Mouse (Mus musculus) stomach, embryonic 16.5 days (tissue): ENCODE results near the gene Ngdn. TPM values are rescaled to one million over a fixed set of nuclear protein-coding genes. Genes with fewer than 3 reads are reported as not detected.

Experiments used
- microRNA counts: library from miRNA; unstranded; fragments of <30 nt; microRNA quantifications from one replicate; lab custom pipeline; 2016
- microRNA-seq: library from miRNA; unstranded; fragments of <30 nt; microRNA quantifications from one replicate; pipeline ENCODE4, GENCODE M21; 2016
- polyA plus RNA-seq: library from polyadenylated mRNA; unstranded; fragments of >200 nt; fragmentation: Nextera tagmentation; extraction: Ambion mirVana; gene quantifications from 2 replicates; pipeline ENCODE4 v1.2.1, GENCODE M21; 2015

Ngdn gene
- polyA plus RNA-seq, 1 experiment from 2014 or later, result 74.9 TPM

MicroRNAs encoded within 50 kb of the gene (microRNA counts, 519-probe panel; counts per million panel counts)
- microRNA mmu-miR-208b (lab: Ali Mortazavi, UCI), result 2,239 counts per million, percentile 47 among the panel's probes with 10 or more counts

Small RNA genes within 50 kb of the gene (microRNA-seq; reads per million reads assigned to microRNA genes)
- gene Mir208b, result 118 reads per million, percentile 57 among the genes with 10 or more reads in this experiment

Other genes with a start within 250 kb of the Ngdn start
- 9.9 and 10.2 TPM in 2 replicates for gene Slc7a8, start 233.5 kb upstream of the Ngdn start, polyA plus RNA-seq
- not detected in 2 replicates for gene Rnf212b, start 201.3 kb upstream of the Ngdn start, polyA plus RNA-seq
- 7.7 and 8.6 TPM in 2 replicates for gene Homez, start 144.5 kb upstream of the Ngdn start, polyA plus RNA-seq
- gene Ppp1r3e, start 137.9 kb upstream of the Ngdn start, polyA plus RNA-seq, result 1.2 TPM in 2 replicates
- 4.0 and 4.2 TPM in 2 replicates for gene Bcl2l2, start 132.1 kb upstream of the Ngdn start, polyA plus RNA-seq
- gene Gm20521, start 132.0 kb upstream of the Ngdn start, polyA plus RNA-seq, result 0.12 TPM in 1 of 2 replicates, not detected in the other
- gene Pabpn1, start 123.0 kb upstream of the Ngdn start, polyA plus RNA-seq, result 67.8 and 78.6 TPM in 2 replicates
- gene Slc22a17, start 102.3 kb upstream of the Ngdn start, polyA plus RNA-seq, result 29.2 and 32.2 TPM in 2 replicates
- 26.8 and 30.3 TPM in 2 replicates for gene Efs, start 89.3 kb upstream of the Ngdn start, polyA plus RNA-seq
- not detected in 2 replicates for gene Il25, start 82.8 kb upstream of the Ngdn start, polyA plus RNA-seq
- 3.4 and 4.9 TPM in 2 replicates for gene Cmtm5, start 79.2 kb upstream of the Ngdn start, polyA plus RNA-seq
- 0.56 and 2.1 TPM in 2 replicates for gene Myh6, start 48.5 kb upstream of the Ngdn start, polyA plus RNA-seq
- not detected in 2 replicates for gene Gm17428, start 38.5 kb upstream of the Ngdn start, polyA plus RNA-seq
- 7.6 and 25.7 TPM in 2 replicates for gene Myh7, start 20.8 kb upstream of the Ngdn start, polyA plus RNA-seq
- gene Zfhx2, start 76.9 kb downstream of the Ngdn start, polyA plus RNA-seq, result 3.1 and 3.6 TPM in 2 replicates
- 19.9 and 22.5 TPM in 2 replicates for gene Thtpa, start 79.3 kb downstream of the Ngdn start, polyA plus RNA-seq
- gene Ap1g2, start 91.1 kb downstream of the Ngdn start, polyA plus RNA-seq, result 46.2 and 54.8 TPM in 2 replicates
- gene Jph4, start 101.5 kb downstream of the Ngdn start, polyA plus RNA-seq, result 1.1 and 1.2 TPM in 2 replicates
- gene Dhrs2, start 206.6 kb downstream of the Ngdn start, polyA plus RNA-seq, result 0.22 TPM in 1 of 2 replicates, not detected in the other